Mouse (Mus musculus) kidney, adult 10 weeks (tissue): Measurements from ENCODE around the gene Ciao2b. TPM values are rescaled to one million over a fixed set of nuclear protein-coding genes. Genes with fewer than 3 reads are reported as not detected.

Experiments
- polyA plus RNA-seq: library from polyadenylated mRNA; stranded (reverse); fragments of 350-450 nt; fragmentation: Illumina TruSeq; extraction: RNeasy Lipid Tissue Mini Kit (QIAGEN cat#74804); gene quantifications from one replicate; pipeline ENCODE4 v1.2.3, GENCODE M21; 2014; ENCODE audit warnings: low read depth, low replicate concordance

Ciao2b gene
- polyA plus RNA-seq: 1.2 TPM

GRCm38 (mm10) chr8:104641426-104642323 lies at the start of gene Ciao2b:
Gene Ciao2b, minus strand, starts transcription at chr8:104641965.

GRCm38 (mm10) chr8:104630981-104631663 lies 10.6 kb downstream of the Ciao2b start, which contains the start of gene Rrad:
Gene Rrad, minus strand, starts transcription at chr8:104631327.

GRCm38 (mm10) chr8:104624161-104624560 lies 17.6 kb downstream of the Ciao2b start, which contains the start of gene Cdh16:
Gene Cdh16, minus strand, starts transcription at chr8:104624396.

DNA sequence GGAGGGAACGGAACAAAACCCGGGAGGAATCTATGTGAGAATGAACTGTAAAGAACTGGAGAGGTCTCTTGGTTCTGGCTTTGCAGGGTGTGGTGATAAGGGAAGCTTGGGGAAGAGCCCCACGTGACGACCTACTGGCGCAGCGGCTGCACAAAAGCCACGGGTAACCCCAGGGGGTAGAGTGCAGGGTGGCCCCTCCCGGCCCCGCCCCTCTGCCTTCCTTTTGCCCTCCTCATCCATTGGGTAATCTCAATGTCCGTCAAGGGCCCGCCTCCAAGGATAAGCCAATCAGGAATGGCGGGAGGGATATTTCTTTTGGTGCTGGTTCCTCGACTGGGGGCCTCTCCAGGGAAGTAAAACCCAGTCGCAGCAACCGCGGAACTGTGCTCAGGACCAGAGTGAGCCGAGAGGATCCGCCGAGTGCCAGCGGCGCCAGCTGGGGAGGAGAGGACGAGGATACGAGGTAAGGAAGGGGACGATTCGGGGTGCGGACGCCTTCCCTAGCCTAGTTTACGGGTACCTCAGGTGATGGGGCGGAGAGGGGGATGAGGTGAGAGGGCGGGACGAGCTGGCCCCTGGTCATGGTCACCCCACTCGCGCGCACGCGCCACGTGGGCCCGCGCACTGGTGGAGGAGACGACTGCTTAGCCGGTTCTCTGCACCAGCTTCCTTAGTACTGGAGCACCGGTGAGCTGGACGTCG lies 50.5 kb downstream of the Ciao2b start, which contains the start of gene Pdp2:
Pdp2 (plus strand) TSS at position 319 of the 702 bp plus-strand sequence.

Other genes with a start within 250 kb of the Ciao2b start
- gene Cmtm4, start 246.2 kb downstream of the Ciao2b start, polyA plus RNA-seq: 64.5 TPM
- 50.3 TPM for gene Dync1li2, start 198.9 kb downstream of the Ciao2b start, polyA plus RNA-seq
- 0.81 TPM for gene Terb1, start 132.1 kb downstream of the Ciao2b start, polyA plus RNA-seq
- gene Nae1, start 107.3 kb downstream of the Ciao2b start, polyA plus RNA-seq: 202 TPM
- 0.36 TPM for gene Car7, start 107.3 kb downstream of the Ciao2b start, polyA plus RNA-seq
- gene Pdp2, start 50.5 kb downstream of the Ciao2b start, polyA plus RNA-seq: 37.1 TPM
- 364 TPM for gene Cdh16, start 17.6 kb downstream of the Ciao2b start, polyA plus RNA-seq
- not detected for gene Rrad, start 10.6 kb downstream of the Ciao2b start, polyA plus RNA-seq
- not detected for gene Ces2a, start 92.0 kb upstream of the Ciao2b start, polyA plus RNA-seq
- gene Ces2b, start 189.6 kb upstream of the Ciao2b start, polyA plus RNA-seq: 13.6 TPM
- 95.0 TPM for gene Ces2c, start 205.1 kb upstream of the Ciao2b start, polyA plus RNA-seq